Mouse (Mus musculus) heart, adult 9 months (tissue): ENCODE results near the gene Pkd1l3.

ENCODE experiments used
- DNase-seq, 2 experiments: peaks; one replicate each; pipeline ENCODE4 v3.0.0; 2022; ENCODE audit warnings: low spot score in 2 of 2

Gene Pkd1l3

DNA sequence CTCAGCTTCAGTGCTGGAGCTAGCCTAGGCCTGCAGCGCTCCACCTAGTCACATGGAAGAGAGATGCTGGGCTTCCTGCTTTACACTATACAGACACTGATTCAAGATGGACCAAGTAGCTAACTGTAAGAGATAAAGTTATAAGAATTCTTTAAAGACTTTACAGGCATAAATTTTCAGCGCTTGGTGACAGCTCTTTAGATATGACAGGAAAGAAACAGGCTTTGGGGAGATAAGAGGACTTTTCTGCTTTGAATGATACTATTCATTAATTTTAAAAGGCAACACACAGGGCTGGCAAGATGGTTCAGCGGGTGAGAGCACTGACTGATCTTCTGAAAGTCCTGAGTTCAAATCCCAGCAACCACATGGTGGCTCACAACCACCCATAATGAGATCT lies 84.2 kb downstream of the Pkd1l3 start:
- DNase-seq: no peak

DNA sequence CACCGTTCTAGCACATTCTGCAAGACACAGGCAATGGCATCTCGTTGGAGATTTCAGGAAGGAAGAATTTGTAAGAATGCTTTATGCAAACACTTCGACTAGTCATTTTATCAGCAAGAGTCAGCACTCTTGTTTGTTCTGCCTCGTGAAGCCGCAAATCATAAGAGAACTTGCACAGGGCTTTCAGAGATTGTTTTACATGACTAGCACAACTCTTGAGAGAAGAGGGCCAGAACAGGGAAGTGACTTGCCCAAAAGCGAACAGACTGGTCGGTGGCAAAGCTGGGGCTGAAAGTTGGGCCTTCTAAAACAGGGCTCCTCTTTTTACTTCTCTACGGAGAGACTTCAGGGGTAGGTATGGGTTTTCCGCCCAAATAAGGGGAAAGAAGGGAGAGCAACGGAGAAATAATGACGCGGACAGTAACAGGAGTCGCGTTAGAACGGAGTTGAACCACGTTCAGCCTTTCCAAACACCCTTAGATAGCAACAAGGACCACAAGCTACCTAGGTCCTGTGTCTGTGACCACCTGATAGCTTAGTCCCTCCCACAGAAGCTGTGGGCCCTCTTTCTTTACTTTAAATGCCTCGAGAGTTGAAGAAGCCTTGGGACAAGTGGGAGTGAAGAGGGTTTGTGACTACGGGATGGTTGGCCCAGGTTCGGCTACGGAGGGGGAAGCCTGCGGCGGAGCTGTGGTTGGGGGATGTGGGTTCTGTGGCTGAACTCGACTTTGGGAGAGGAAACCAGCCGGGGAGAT lies 90.4 kb downstream of the Pkd1l3 start:
- no peak for DNase-seq

DNA sequence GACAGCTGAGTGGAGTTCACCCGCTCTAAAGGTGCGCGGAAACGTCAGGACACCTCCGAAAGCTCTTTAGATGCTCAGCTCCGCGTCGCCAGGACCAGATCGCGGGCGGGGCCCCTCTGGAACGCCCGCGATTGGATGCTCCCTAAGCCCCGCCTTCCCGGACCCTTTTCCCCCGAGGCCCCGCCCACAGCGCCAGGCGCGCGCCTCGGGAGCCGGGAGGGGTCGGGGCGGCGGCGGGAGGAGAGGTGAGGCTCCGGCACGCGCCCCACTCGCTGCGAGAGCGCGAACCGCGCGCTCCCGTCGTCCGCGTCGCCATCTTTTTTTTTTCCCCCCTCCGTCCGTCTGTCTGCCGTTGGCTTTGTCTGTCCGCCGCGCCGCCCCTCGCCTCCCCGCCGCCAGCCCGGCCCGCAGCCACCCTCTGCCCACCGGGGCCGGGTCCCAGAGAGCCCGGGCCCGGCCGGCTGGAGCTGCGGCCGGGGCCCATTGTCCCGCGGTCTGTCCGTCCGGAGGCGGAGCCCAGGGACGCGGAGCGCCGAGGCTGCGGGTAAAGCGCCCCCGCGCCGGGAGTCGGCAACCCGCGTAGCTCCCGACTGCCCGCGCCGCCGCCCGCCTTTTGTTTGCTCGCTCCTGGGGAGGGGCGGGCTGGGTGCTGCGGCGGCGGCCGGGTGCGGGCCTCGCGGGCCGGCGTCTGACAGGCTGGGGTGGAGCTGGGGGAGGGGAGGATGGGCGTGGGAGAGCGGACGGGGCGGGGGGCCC lies 91.2 kb downstream of the Pkd1l3 start, which contains the start of gene Zfp821:
Zfp821 (plus strand) TSS at position 227 of the 756 bp plus-strand sequence.
- DNase-seq: peak; percentile 93

DNA sequence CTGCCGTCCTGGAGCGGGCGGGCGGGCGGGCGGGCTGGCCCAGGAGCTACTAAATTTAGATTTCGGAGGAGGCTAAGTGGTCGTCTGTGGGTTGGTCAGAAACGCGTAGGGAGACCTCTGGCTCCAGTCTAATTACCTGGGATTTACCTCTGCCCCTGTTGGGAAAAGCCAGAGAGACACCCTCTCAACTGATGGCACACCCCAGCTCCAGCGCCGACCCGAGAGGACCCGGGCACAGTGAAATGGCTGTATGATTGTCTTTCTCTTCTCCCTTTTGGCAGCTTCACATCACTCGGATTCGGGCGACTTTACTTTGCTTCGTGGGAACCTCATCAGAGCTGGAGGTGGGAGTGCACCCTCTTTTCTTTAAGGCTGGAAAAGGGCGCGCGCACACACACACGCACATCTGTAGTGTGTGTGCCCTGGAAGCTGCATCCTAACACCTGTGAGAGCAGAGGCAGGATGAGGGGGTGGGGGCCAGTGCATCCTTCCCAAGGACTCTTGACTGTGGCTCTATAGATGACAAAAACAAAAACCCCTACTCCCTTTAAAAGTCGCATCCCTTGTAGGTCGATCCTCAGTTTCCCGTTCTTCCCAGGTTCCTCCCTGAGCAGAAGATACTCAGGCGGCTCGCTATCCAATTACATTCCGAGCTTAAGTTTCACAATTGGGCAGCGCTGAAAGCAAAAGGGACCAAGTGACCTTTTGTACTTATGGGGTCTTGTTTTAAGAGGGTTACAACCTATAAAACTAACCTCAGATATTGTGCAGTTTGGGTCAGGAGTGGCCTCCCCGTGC lies 92.0 kb downstream of the Pkd1l3 start:
- peak in 1 of 2 experiments; percentile 16 for DNase-seq

DNA sequence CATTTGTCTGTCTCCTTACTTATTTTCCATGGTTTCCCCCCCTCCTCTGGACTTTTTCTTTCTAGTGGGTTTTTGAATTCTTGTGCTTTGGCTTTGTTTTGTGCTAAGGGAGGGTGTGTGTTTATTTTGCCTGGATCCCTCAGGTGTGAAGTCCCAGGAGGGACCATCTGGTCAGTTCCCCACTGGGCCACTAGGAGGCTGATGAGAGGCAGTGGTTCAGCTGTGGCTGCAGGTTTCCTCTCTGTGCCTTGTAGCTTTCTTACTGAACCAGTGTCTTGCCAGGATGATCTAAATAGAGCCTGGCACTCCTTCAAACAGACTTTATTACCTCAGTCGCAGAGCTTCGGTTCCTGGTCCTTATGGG lies 92.5 kb downstream of the Pkd1l3 start:
- peak; percentile 53 to 60 for DNase-seq

DNA sequence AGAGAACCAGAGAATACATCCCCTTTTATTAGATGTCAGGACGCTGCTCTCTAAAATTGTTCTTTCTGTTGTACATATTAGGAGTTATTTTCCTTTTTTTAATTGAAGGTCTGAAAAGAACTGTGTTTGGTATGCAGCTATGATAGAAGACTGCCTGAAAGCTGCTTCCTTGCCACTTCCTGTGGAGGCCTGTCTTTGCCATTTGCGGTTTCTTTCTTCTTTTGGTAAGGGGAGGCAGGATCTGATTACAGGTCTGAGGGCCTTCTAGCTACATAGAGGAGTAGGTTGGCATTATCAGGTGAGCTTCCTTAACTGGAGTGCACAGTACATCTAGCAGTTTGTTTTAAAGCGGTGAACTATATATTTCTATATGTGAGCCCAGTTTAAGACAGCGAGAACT lies 93.6 kb downstream of the Pkd1l3 start:
- DNase-seq: no peak

DNA sequence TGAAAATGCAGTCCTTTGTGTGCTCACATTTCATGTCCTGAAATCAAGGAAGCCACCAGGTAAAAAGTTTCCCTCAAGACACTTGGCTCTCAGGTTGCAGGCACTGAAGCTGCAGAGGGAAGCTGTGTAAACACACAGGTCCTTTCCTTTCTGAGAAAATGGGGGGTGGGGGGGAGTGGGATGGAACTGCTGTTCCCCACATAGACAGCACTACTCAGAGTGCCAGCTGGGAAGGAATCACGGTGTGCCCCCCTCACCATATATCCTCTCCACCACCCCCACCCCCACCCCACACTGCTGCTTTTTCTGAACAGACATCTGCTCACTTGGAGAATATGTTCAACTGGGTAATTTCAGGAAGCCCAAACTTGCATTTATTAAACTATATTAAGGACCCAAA lies 98.2 kb downstream of the Pkd1l3 start:
- no peak for DNase-seq

DNA sequence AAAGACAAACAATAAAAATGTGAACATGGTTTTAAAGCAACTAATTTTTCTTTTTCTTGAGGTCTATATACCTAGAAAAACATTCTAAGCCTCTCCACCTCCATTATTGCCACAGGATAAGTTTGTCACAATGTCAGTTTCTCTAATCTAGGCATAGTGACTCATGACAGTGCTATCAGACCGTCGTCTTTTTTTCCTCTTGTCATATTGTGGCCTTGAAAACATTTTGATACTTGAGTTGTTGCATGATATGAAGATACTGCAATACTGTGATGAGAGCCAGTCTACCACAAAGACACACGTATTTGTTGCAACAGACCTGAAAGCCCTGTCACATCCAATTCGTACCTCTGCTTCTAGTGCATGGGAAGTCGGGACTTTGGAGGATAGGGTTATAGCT lies 100.6 kb downstream of the Pkd1l3 start:
- DNase-seq: no peak
